Mouse (Mus musculus) intestine, embryonic 14.5 days (tissue): ENCODE data around the gene Aqp1. TPM values are rescaled to one million over a fixed set of nuclear protein-coding genes. Genes with fewer than 3 reads are reported as not detected.

Experiments used
- ATAC-seq: fragments of 200-750 bp; cut with Nextera tagmentation; replicated peaks from 2 replicates; pipeline ENCODE4 v1.8.0; 2017; ENCODE audit warnings: low read depth, moderate number of reproducible peaks, moderate TSS enrichment, moderate library complexity; ENCODE audit not compliant: low FRiP score, low TSS enrichment
- DNase-seq: peaks from one replicate; pipeline ENCODE4 v3.0.0-alpha.2; 2018; ENCODE audit warnings: low spot score
- H3K27ac ChIP-seq: fragments of 300-500 bp; sonication (generic); 2 replicates; pipeline ENCODE4 v1.5.1; 2014; ENCODE audit warnings: low read depth, mild to moderate bottlenecking, control low read depth
- H3K27me3 ChIP-seq: fragments of 300-500 bp; sonication (generic); replicated peaks from 2 replicates; pipeline ENCODE4 v1.6.1; 2014; ENCODE audit warnings: low read length, control low read depth; ENCODE audit not compliant: control insufficient read depth, insufficient read depth
- H3K36me3 ChIP-seq: fragments of 300-500 bp; sonication (generic); 2 replicates; pipeline ENCODE4 v1.6.1; 2014; ENCODE audit warnings: low read length, control low read depth; ENCODE audit not compliant: control insufficient read depth, insufficient read depth
- H3K4me1 ChIP-seq: fragments of 300-500 bp; sonication (generic); replicated peaks from 2 replicates; pipeline ENCODE4 v1.6.1; 2014; ENCODE audit warnings: low read length, control low read depth, mixed read lengths; ENCODE audit not compliant: control insufficient read depth, insufficient read depth
- H3K4me2 ChIP-seq: fragments of 300-500 bp; sonication (generic); 2 replicates; pipeline ENCODE4 v1.6.1; 2014; ENCODE audit warnings: low read length
- H3K4me3 ChIP-seq: fragments of 300-500 bp; sonication (generic); 2 replicates; pipeline ENCODE4 v1.5.1; 2014; ENCODE audit warnings: low read depth, low read length, control low read depth, mixed read lengths
- H3K9ac ChIP-seq: fragments of 300-500 bp; sonication (generic); 2 replicates; pipeline ENCODE4 v1.6.1; 2014; ENCODE audit warnings: mild to moderate bottlenecking, low read length
- H3K9me3 ChIP-seq: fragments of 300-500 bp; sonication (generic); 2 replicates; pipeline ENCODE4 v1.6.1; 2016; ENCODE audit warnings: low read length, control low read depth; ENCODE audit not compliant: control insufficient read depth
- WGBS: fragments of 180-500 bp; shearing (Covaris S2); extraction: QIAGEN DNeasy Blood & Tissue Kit; methylation state at CpG from one replicate; pipeline ENCODE4 v1.1.7; 2014; 5-methylcytosine and 5-hydroxymethylcytosine counted together
- polyA plus RNA-seq: library from polyadenylated mRNA; unstranded; fragments of >200 nt; fragmentation: Nextera tagmentation; extraction: Ambion mirVana; gene quantifications from 2 replicates; pipeline ENCODE4 v1.2.1, GENCODE M21; 2014

The Aqp1 gene
- polyA plus RNA-seq, 1 experiment from 2014 or later, result 2.2 TPM

DNA sequence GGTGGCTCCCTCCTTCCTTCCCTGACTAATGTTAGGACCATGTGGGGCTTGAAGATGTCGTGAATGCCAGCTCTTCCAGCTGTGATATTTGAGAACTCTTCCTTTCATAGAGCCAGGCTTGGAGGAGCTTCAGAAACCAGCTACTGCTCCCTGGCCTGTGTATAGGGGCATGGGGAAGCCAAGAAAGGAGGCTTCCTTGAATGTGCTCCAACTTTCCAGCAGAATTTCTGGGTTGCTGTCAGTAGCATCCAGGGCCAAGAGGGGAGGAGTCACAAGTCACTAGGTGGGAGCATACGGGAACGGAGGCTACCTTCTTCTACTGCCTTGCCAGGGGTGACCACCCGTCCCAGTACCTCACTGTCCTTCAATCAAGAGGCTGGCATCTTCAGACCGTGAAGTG lies 40.3 kb downstream of the Aqp1 start:
- DNase-seq (no peak), ATAC-seq (no peak)
- Histone ChIP-seq H3K36me3 (no peaks in the 10 kb centered on the region), H3K9me3 (no peaks in the 10 kb centered on the region), H3K4me1 (0 out of 2 replicates have a peak, but pooled peaks cover 3% of the 10 kb centered on the region), H3K4me2 (no peak overlapping the region), H3K4me3 (no peak overlapping the region), H3K9ac (no peak overlapping the region), H3K27me3 (no peaks in the 10 kb centered on the region), H3K27ac (no peak overlapping the region)
- 67% methylated on average over 5 of the region's 5 CpGs for WGBS

DNA sequence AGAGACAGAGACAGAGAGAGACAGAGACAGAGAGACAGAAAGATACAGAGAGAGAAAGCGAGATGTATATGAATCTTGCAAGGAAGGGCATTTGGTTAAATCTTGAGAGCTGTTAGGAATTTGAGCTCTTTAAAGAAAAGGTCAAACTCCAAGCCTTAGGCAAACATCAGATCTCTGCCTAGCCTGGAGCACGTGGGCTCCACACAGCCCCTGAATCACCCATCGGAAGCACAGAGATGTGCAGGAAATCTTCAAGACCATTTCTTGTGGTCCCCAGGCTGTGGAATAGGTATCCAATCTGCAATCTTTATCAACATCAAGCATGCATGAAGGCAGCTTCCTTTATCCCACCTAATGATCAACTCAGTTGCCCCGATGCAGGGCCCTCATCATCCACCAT lies 41.2 kb downstream of the Aqp1 start:
- WGBS, result 60% methylated on average over 4 of the region's 4 CpGs
- no peak overlapping the region for H3K9ac ChIP-seq
- 0 out of 2 replicates have a peak, but pooled peaks cover 3% of the 10 kb centered on the region for H3K4me1 ChIP-seq
- no peak overlapping the region for H3K27ac ChIP-seq
- H3K27me3 ChIP-seq, result no peaks in the 10 kb centered on the region
- H3K36me3 ChIP-seq, result no peaks in the 10 kb centered on the region
- no peaks in the 10 kb centered on the region for H3K9me3 ChIP-seq
- ATAC-seq (peak; percentile 76), DNase-seq (no peak)
- no peak overlapping the region for H3K4me2 ChIP-seq
- no peak overlapping the region for H3K4me3 ChIP-seq

DNA sequence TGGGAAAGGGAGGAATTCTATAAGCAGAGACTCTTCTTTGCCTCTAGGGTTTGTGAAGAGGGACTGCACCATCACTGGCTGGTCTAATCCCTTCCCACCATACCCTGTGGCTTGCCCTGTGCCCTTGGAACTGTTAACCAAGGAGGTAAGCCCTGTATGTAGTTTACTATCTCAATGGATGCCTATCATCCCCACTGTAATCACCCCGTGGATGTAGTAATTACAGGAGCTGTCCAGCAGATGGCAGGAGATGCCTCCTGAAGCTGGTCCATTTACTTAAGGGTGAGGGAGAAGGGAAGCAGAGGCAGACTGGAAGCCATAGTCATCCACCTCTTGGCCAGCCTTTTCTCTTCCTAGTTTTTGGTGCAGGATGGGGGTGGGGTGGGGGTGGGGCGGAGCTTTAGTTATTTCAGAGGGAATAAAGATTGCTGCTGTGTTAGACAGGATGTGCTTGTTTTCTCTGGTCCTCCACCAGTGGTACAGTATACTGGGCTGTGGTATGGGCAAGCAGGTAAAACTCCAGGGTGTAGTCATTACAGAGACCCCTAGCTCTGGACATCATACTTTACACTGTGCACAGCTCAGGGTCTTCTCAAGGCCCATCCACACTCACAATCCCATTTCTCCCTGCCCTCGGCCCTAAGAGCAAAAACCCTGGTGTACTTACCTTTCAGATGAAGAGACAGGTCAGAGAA lies 43.6 kb downstream of the Aqp1 start:
- Histone ChIP-seq H3K9ac (no peak overlapping the region), H3K27me3 (no peaks in the 10 kb centered on the region), H3K27ac (no peak overlapping the region), H3K4me1 (0 out of 2 replicates have a peak, but pooled peaks cover 3% of the 10 kb centered on the region), H3K4me3 (no peak overlapping the region), H3K9me3 (no peaks in the 10 kb centered on the region), H3K4me2 (no peak overlapping the region), H3K36me3 (no peaks in the 10 kb centered on the region)
- WGBS, result 45% methylated on average over 3 of the region's 3 CpGs
- ATAC-seq (no peak), DNase-seq (no peak)

DNA sequence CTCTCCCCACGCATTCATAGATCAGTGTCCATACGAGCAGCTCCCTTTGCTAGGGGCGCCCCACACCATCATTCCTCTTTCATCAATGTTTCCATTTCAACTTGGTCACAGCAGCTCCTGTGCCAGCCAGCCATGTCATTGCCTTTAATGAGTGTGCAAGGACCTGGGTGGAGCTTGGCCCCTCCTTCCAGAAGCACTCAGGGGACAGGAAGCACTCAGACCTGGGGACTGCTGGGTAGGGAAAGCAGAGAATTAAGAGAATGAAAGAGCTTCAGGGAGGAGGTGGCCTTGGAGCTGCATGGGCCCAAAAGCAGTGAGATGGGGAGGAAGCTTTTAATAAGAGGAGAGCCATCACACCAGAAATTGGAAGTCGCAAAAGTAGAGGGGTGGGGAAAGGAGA lies 45.7 kb downstream of the Aqp1 start:
- no peak overlapping the region for H3K27ac ChIP-seq
- ATAC-seq (no peak), DNase-seq (no peak)
- WGBS, result 86% methylated on average over 4 of the region's 4 CpGs
- no peaks in the 10 kb centered on the region for H3K27me3 ChIP-seq
- no peak overlapping the region for H3K4me3 ChIP-seq
- H3K4me2 ChIP-seq, result no peak overlapping the region
- H3K9ac ChIP-seq, result no peak overlapping the region
- H3K4me1 ChIP-seq, result 0 out of 2 replicates have a peak, but pooled peaks cover 3% of the 10 kb centered on the region
- H3K9me3 ChIP-seq, result no peaks in the 10 kb centered on the region
- no peaks in the 10 kb centered on the region for H3K36me3 ChIP-seq

DNA sequence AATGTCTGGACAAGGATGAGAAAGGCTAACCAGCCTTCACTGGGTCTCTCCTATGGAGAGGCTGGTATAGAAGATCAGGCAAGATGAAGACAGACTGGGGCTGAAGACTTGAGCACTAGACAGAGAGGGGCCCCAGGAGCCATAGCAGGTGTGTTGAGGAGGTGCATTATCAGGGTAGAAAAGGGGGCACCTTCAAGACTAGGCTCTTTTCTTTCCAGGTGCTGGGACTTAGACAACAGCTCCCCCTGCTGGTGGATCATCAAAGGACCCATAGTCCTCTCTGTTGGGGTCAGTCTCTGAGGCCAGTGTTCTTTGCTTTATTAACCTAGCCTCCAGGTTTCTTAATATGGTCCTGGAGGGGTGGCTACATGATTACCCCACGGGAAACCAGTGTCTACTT lies 47.7 kb downstream of the Aqp1 start:
- Histone ChIP-seq H3K27me3 (no peaks in the 10 kb centered on the region), H3K4me2 (no peak overlapping the region), H3K36me3 (no peaks in the 10 kb centered on the region), H3K9ac (no peak overlapping the region), H3K4me3 (no peak overlapping the region), H3K9me3 (no peaks in the 10 kb centered on the region), H3K4me1 (no peaks in the 10 kb centered on the region), H3K27ac (no peak overlapping the region)
- WGBS, result 4% methylated on average over 1 of the region's 1 CpGs
- ATAC-seq, result peak; percentile 59
- peak; percentile 81 for DNase-seq

DNA sequence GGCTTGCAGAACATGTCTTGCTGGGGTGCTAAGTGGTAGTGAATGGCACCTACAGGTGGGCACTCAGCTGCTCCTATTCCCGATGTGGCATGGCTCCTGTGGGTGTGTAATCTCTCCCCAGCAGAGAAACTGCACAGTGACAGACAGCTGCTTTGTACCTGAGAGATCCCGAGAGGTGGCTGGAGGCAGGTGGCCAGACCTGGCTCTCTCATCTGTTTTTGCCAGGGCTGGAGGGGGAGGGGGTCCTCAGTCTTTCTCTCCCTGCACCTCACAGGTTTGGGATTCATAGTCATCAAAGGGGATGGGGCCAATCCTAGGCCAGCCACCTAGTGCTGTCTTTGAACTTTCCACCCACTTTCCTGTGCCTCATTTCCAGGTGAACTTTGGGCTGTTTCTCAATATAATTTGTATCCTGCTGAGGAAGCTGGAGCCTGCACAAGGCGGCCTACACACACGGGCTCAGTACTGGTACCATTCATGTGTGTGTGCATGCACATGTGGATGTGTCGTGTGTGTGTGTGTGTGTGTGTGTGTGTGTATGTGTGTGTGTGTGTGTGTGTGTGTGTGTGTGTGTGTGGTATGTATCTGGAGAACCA lies 48.2 kb downstream of the Aqp1 start:
- ATAC-seq (0 out of 2 replicates have a peak, but pooled peaks have one; percentile 8), DNase-seq (no peak)
- no peak overlapping the region for H3K4me3 ChIP-seq
- WGBS, result 69% methylated on average over 5 of the region's 5 CpGs
- H3K9ac ChIP-seq, result no peak overlapping the region
- H3K9me3 ChIP-seq, result no peaks in the 10 kb centered on the region
- no peaks in the 10 kb centered on the region for H3K4me1 ChIP-seq
- H3K4me2 ChIP-seq, result no peak overlapping the region
- no peaks in the 10 kb centered on the region for H3K36me3 ChIP-seq
- no peak overlapping the region for H3K27ac ChIP-seq
- H3K27me3 ChIP-seq, result no peaks in the 10 kb centered on the region

DNA sequence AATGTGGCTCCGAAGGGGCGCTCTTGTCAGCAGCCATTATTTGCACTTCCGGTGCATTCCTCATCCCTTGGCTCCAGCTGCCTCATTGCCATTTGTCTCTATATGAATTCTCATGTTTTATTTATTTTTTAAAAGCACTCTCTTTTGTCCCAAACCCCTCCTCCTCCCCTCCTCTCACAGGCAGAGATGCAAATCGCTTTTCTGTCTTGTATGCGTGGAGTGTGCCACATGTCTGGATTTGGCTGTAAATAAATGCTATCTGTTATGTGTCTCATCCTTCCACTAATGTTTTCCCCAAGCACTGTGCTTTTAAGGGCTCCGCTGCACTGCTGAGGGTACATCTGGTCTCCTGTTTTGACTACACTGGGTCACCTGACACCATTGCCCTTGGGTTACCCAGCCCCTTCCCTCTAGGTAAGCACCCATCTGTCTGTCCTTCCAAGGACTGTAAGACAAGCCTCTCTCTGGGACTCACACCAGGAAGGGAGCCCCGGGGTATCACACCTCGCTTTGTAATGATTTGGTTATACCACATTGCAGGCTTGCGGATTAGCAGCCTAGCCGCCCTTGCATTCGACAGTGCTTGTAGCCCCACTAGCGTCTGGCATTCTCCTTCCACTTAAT lies 52.4 kb downstream of the Aqp1 start:
- Histone ChIP-seq H3K9me3 (no peaks in the 10 kb centered on the region), H3K4me3 (no peak overlapping the region), H3K27me3 (no peaks in the 10 kb centered on the region), H3K4me1 (no peaks in the 10 kb centered on the region), H3K4me2 (no peak overlapping the region), H3K27ac (no peak overlapping the region), H3K9ac (no peak overlapping the region), H3K36me3 (no peaks in the 10 kb centered on the region)
- ATAC-seq (no peak), DNase-seq (no peak)
- WGBS, result 42% methylated on average over 12 of the region's 12 CpGs

DNA sequence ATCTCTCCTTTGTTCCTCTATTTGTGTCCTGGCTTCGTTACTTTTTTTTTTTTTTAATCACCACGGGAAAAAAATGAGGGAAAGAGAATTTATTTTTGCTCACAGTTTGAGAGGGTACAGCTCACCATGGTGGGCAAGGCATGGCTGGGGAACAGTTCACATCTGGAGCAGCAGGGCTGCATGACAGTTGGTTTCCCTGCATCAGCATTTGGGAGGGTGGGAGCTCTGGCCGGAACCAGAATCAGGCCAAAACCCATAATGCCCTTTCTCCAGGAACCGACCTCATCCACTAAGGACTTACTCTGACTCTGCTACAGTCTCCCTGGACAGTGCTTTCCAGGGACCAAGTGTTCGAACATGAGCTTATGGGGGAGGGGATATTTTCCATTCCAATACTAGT lies 53.1 kb downstream of the Aqp1 start:
- Histone ChIP-seq H3K36me3 (no peaks in the 10 kb centered on the region), H3K9ac (no peak overlapping the region), H3K27me3 (no peaks in the 10 kb centered on the region), H3K4me3 (no peak overlapping the region), H3K27ac (no peak overlapping the region), H3K4me2 (no peak overlapping the region), H3K9me3 (no peaks in the 10 kb centered on the region), H3K4me1 (no peaks in the 10 kb centered on the region)
- ATAC-seq, result no peak
- 63% methylated on average over 5 of the region's 5 CpGs for WGBS
- DNase-seq, result no peak
